Mouse (Mus musculus): ENCODE data around the gene Gm4737.

- TF ChIP-seq ZNF384 (IDR thresholded peaks at IDR 0.05; ENCODE audit: low read depth, low read length), result no peak
- no peak for TF ChIP-seq ZC3H11A (IDR thresholded peaks at IDR 0.05; ENCODE audit: borderline replicate concordance, low read depth, low read length)
- no peak for TF ChIP-seq HCFC1 (IDR thresholded peaks at IDR 0.05; ENCODE audit: borderline replicate concordance, insufficient read depth, low read length)
Observed at GRCm38 (mm10) chr16:46109536-46109935, 45.3 kb downstream of the Gm4737 start.
